Mouse (Mus musculus): Measurements from ENCODE around the gene Repin1.

GRCm38 (mm10) chr6:48626984-48627383, 33.3 kb downstream of the Repin1 start:
- TF ChIP-seq GATA1 (IDR thresholded peaks at IDR 0.05; ENCODE audit: low read length) (no peak), TAL1 (IDR thresholded peaks at IDR 0.05; ENCODE audit: low read length) (no peak)
